Mouse (Mus musculus): ENCODE measurements around the gene Pkd2. TPM values are rescaled to one million over a fixed set of nuclear protein-coding genes. Genes with fewer than 3 reads are reported as not detected.

Pkd2 gene
- total and polyA plus RNA-seq, 3 experiments: not detected

GRCm38 (mm10) chr5:104436406-104437076 is 22.7 kb upstream of the Pkd2 start:
- no peak overlapping the region for H3K4me3 ChIP-seq (replicated peaks in 1 of 3; ENCODE audit: low read depth in 2 of 3, low read length in 2 of 3, poor library complexity in 1 of 3)
- dilution Hi-C loops (cut with MboI; ENCODE audit: extremely low pct_ligation_motif_present, extremely low pct_unique_long_range_greater_than_20kb, low sequenced_read_pairs) (no loop called here), in situ Hi-C loops (cut with MboI; ENCODE audit: low pct_ligation_motif_present, low pct_unique_long_range_greater_than_20kb, low sequenced_read_pairs) (loop anchor here (25.0 kb wide), 1 partner anchor 224 kb away; the partner anchor contains the start of gene Dmp1)
- H3K9me3 ChIP-seq (replicated peaks; ENCODE audit: low read length): no peaks in the 10 kb centered on the region
- H3K4me1 ChIP-seq (ENCODE audit: control insufficient read depth in 1 of 2, insufficient read depth in 2 of 2): peaks cover under 1 to 17% of the 10 kb centered on the region in 2 experiments; a peak in 2 of 4 replicates
- TF ChIP-seq MAX (IDR thresholded peaks at IDR 0.05; ENCODE audit: low read length): no peak
- TF ChIP-seq JUND (conservative IDR thresholded peaks at IDR 0.05; ENCODE audit: low read depth, low read length): no peak
- TF ChIP-seq E2F4 (IDR thresholded peaks at IDR 0.05; ENCODE audit: insufficient replicate concordance, low read depth, low read length): no peak
- no peak for TF ChIP-seq MEF2A (IDR thresholded peaks at IDR 0.05; ENCODE audit: borderline replicate concordance, low read depth, low read length)
- TF ChIP-seq POLR2AphosphoS2 (IDR thresholded peaks at IDR 0.05; ENCODE audit: low read depth, low read length): no peak
- no peak for TF ChIP-seq ETS1 (conservative IDR thresholded peaks at IDR 0.05; ENCODE audit: low read depth, low read length)
- no peak for TF ChIP-seq PAX5 (IDR thresholded peaks at IDR 0.05; ENCODE audit: low read length)
- no peak for TF ChIP-seq UBTF (IDR thresholded peaks at IDR 0.05; ENCODE audit: low read depth, low read length)
- no peak for TF ChIP-seq MXI1 (IDR thresholded peaks at IDR 0.05; ENCODE audit: low read depth, low read length)
- no peak for TF ChIP-seq TCF12 (IDR thresholded peaks at IDR 0.05; ENCODE audit: low read depth, low read length)
- no peak for TF ChIP-seq SIN3A (IDR thresholded peaks at IDR 0.05; ENCODE audit: low read length)
- no peak for TF ChIP-seq CTCF (conservative IDR thresholded peaks at IDR 0.05 in 1 of 2, IDR thresholded peaks at IDR 0.05 in 1 of 2; ENCODE audit: low read depth in 2 of 2, low read length in 2 of 2)
- no peak overlapping the region for H3K4me2 ChIP-seq (ENCODE audit: insufficient read depth, low read depth, poor library complexity, severe bottlenecking)
- H3K27me3 ChIP-seq (replicated peaks): no peaks in the 10 kb centered on the region
- H3K36me3 ChIP-seq (replicated peaks in 1 of 2; ENCODE audit: control insufficient read depth in 1 of 2, insufficient read depth in 1 of 2, low read length in 1 of 2): peaks cover 0 to 10% of the 10 kb centered on the region in 2 experiments
- no peak overlapping the region for H3K27ac ChIP-seq (ENCODE audit: insufficient read depth, low read depth)
- DNase-seq (ENCODE audit: extremely low read depth): no peak
- no peak overlapping the region for H3K9ac ChIP-seq (ENCODE audit: insufficient read depth, low read depth)
- no peaks in the 10 kb centered on the region for H3K79me2 ChIP-seq (replicated peaks; ENCODE audit: control insufficient read depth, extremely low read depth, insufficient read depth, poor library complexity, severe bottlenecking)

GRCm38 (mm10) chr5:104442396-104442795 is 16.9 kb upstream of the Pkd2 start:
- no peak overlapping the region for H3K4me3 ChIP-seq (replicated peaks in 1 of 3; ENCODE audit: low read depth in 2 of 3, low read length in 2 of 3, poor library complexity in 1 of 3)
- in situ Hi-C loops (cut with MboI; ENCODE audit: low pct_ligation_motif_present, low pct_unique_long_range_greater_than_20kb, low sequenced_read_pairs) (loop anchor here (25.0 kb wide), 1 partner anchor 230 kb away; the partner anchor contains the start of gene Dmp1), dilution Hi-C loops (cut with MboI; ENCODE audit: extremely low pct_ligation_motif_present, extremely low pct_unique_long_range_greater_than_20kb, low sequenced_read_pairs) (no loop called here)
- no peak overlapping the region for H3K27ac ChIP-seq (ENCODE audit: insufficient read depth, low read depth)
- peaks cover 0 to 10% of the 10 kb centered on the region in 2 experiments; a peak in 3 of 4 replicates for H3K4me1 ChIP-seq (ENCODE audit: control insufficient read depth in 1 of 2, insufficient read depth in 2 of 2)
- H3K79me2 ChIP-seq (replicated peaks; ENCODE audit: control insufficient read depth, extremely low read depth, insufficient read depth, poor library complexity, severe bottlenecking): no peaks in the 10 kb centered on the region
- TF ChIP-seq POLR2AphosphoS2 (IDR thresholded peaks at IDR 0.05; ENCODE audit: low read depth, low read length) (no peak), TCF12 (IDR thresholded peaks at IDR 0.05; ENCODE audit: low read depth, low read length) (no peak), JUN (IDR thresholded peaks at IDR 0.05; ENCODE audit: insufficient read depth, low read depth, low read length) (no peak), MAFK (IDR thresholded peaks at IDR 0.05; ENCODE audit: insufficient replicate concordance, low read length) (no peak), RAD21 (IDR thresholded peaks at IDR 0.05; ENCODE audit: low read depth, low read length) (no peak), USF1 (IDR thresholded peaks at IDR 0.05; ENCODE audit: low read depth, low read length) (no peak), KAT2A (IDR thresholded peaks at IDR 0.05; ENCODE audit: insufficient replicate concordance, low read length) (no peak), ETS1 (conservative IDR thresholded peaks at IDR 0.05; ENCODE audit: low read depth, low read length) (no peak), CHD1 (IDR thresholded peaks at IDR 0.05; ENCODE audit: low read depth, low read length) (no peak), UBTF (IDR thresholded peaks at IDR 0.05; ENCODE audit: low read depth, low read length) (no peak), TBP (conservative IDR thresholded peaks at IDR 0.05; ENCODE audit: low read depth, low read length) (no peak), MXI1 (IDR thresholded peaks at IDR 0.05; ENCODE audit: low read depth, low read length) (no peak), E2F4 (IDR thresholded peaks at IDR 0.05; ENCODE audit: insufficient replicate concordance, low read depth, low read length) (no peak), EP300 (IDR thresholded peaks at IDR 0.05; ENCODE audit: low read length) (no peak), PAX5 (IDR thresholded peaks at IDR 0.05; ENCODE audit: low read length) (no peak)
- H3K36me3 ChIP-seq (replicated peaks in 1 of 2; ENCODE audit: control insufficient read depth in 1 of 2, insufficient read depth in 1 of 2, low read length in 1 of 2): peaks cover 0 to 8% of the 10 kb centered on the region in 2 experiments
- DNase-seq (ENCODE audit: extremely low read depth): no peak
- H3K9ac ChIP-seq (ENCODE audit: insufficient read depth, low read depth): no peak overlapping the region
- no peaks in the 10 kb centered on the region for H3K9me3 ChIP-seq (replicated peaks; ENCODE audit: low read length)
- no peak overlapping the region for H3K4me2 ChIP-seq (ENCODE audit: insufficient read depth, low read depth, poor library complexity, severe bottlenecking)
- no peaks in the 10 kb centered on the region for H3K27me3 ChIP-seq (replicated peaks)

Measured in CH12.LX (cell line).